Mouse (Mus musculus) megakaryocyte, embryonic 14.5 days (primary cell): ENCODE data around the gene Tmem181a. TPM values are rescaled to one million over a fixed set of nuclear protein-coding genes. Genes with fewer than 3 reads are reported as not detected.
A peak's percentile ranks its signal among the peaks of the same experiment; 100 is the strongest.
"Not testable (repeated sequence)": the region's sequence is repeated elsewhere in the genome, so short reads cannot be mapped to it uniquely, and the experiment has no call there.

ENCODE experiments used
- H3K27me3 ChIP-seq: replicated peaks from 2 replicates; pipeline ENCODE3; 2012; ENCODE audit warnings: inconsistent platforms
- H3K36me3 ChIP-seq: replicated peaks from 2 replicates; pipeline ENCODE3; 2012; ENCODE audit warnings: low read length, inconsistent platforms, mixed read lengths
- H3K4me1 ChIP-seq: 2 replicates; pipeline ENCODE4 v1.6.1; 2012; ENCODE audit warnings: inconsistent platforms
- H3K4me3 ChIP-seq: replicated peaks from 2 replicates; pipeline ENCODE3; 2012; ENCODE audit warnings: moderate library complexity, mild to moderate bottlenecking, inconsistent platforms
- H3K9me3 ChIP-seq: 2 replicates; pipeline ENCODE4 v1.6.1; 2012; ENCODE audit warnings: inconsistent platforms
- polyA plus RNA-seq: library from polyadenylated mRNA; stranded (reverse); fragments of >175 nt; gene quantifications from 2 replicates; pipeline ENCODE4 v1.2.3, GENCODE M21; 2012; ENCODE audit warnings: low replicate concordance; ENCODE audit not compliant: insufficient read depth

Gene Tmem181a
- polyA plus RNA-seq, 1 experiment: 3.6 TPM

GRCm38 (mm10) chr17:6286169-6286568 is 29.5 kb downstream of the Tmem181a start:
- not testable (repeated sequence) for H3K4me1 ChIP-seq, H3K4me3 ChIP-seq, H3K36me3 ChIP-seq, H3K27me3 ChIP-seq, H3K9me3 ChIP-seq

GRCm38 (mm10) chr17:6289045-6289444 is 32.4 kb downstream of the Tmem181a start:
- H3K36me3 ChIP-seq, H3K4me1 ChIP-seq, H3K27me3 ChIP-seq, H3K9me3 ChIP-seq, H3K4me3 ChIP-seq: not testable (repeated sequence)

- not testable (repeated sequence) for H3K4me1 ChIP-seq, H3K36me3 ChIP-seq, H3K27me3 ChIP-seq, H3K4me3 ChIP-seq, H3K9me3 ChIP-seq
These were observed 37.2 kb downstream of the Tmem181a start for GRCm38 (mm10) chr17:6293882-6294281.

GRCm38 (mm10) chr17:6297060-6297795 is 40.6 kb downstream of the Tmem181a start:
- H3K4me1 ChIP-seq, H3K36me3 ChIP-seq, H3K4me3 ChIP-seq, H3K9me3 ChIP-seq, H3K27me3 ChIP-seq: not testable (repeated sequence)

- not testable (repeated sequence) for H3K4me3 ChIP-seq, H3K4me1 ChIP-seq, H3K36me3 ChIP-seq, H3K9me3 ChIP-seq, H3K27me3 ChIP-seq
These were observed 43.7 kb downstream of the Tmem181a start for GRCm38 (mm10) chr17:6300190-6300863.

GRCm38 (mm10) chr17:6304891-6305290 is 48.2 kb downstream of the Tmem181a start:
- not testable (repeated sequence) for H3K27me3 ChIP-seq, H3K4me1 ChIP-seq, H3K36me3 ChIP-seq, H3K9me3 ChIP-seq, H3K4me3 ChIP-seq

- not testable (repeated sequence) for H3K4me1 ChIP-seq, H3K9me3 ChIP-seq, H3K4me3 ChIP-seq, H3K27me3 ChIP-seq, H3K36me3 ChIP-seq
These were observed 49.1 kb downstream of the Tmem181a start for GRCm38 (mm10) chr17:6305656-6306270.

- not testable (repeated sequence) for H3K4me3 ChIP-seq, H3K4me1 ChIP-seq, H3K36me3 ChIP-seq, H3K27me3 ChIP-seq, H3K9me3 ChIP-seq
These were observed 49.8 kb downstream of the Tmem181a start for GRCm38 (mm10) chr17:6306503-6306902.

- not testable (repeated sequence) for H3K27me3 ChIP-seq, H3K4me1 ChIP-seq, H3K4me3 ChIP-seq, H3K36me3 ChIP-seq, H3K9me3 ChIP-seq
These were observed 55.1 kb downstream of the Tmem181a start for GRCm38 (mm10) chr17:6311716-6312115.

GRCm38 (mm10) chr17:6312755-6313154 is 56.1 kb downstream of the Tmem181a start:
- H3K27me3 ChIP-seq, H3K9me3 ChIP-seq, H3K4me3 ChIP-seq, H3K36me3 ChIP-seq, H3K4me1 ChIP-seq: not testable (repeated sequence)

GRCm38 (mm10) chr17:6314493-6314892 is 57.8 kb downstream of the Tmem181a start:
- H3K36me3 ChIP-seq, H3K9me3 ChIP-seq, H3K27me3 ChIP-seq, H3K4me3 ChIP-seq, H3K4me1 ChIP-seq: not testable (repeated sequence)

GRCm38 (mm10) chr17:6315706-6316105 is 59.0 kb downstream of the Tmem181a start:
- not testable (repeated sequence) for H3K4me3 ChIP-seq, H3K4me1 ChIP-seq, H3K9me3 ChIP-seq, H3K27me3 ChIP-seq, H3K36me3 ChIP-seq

GRCm38 (mm10) chr17:6316379-6317126 is 59.9 kb downstream of the Tmem181a start:
- not testable (repeated sequence) for H3K9me3 ChIP-seq, H3K36me3 ChIP-seq, H3K4me1 ChIP-seq, H3K27me3 ChIP-seq
- peak overlapping the region; percentile 88 for H3K4me3 ChIP-seq

GRCm38 (mm10) chr17:6317339-6317985 is 60.8 kb downstream of the Tmem181a start, which contains the start of gene Dynlt1a:
Dynlt1a (minus strand) TSS chr17:6317500.
- not testable (repeated sequence) for H3K27me3 ChIP-seq, H3K9me3 ChIP-seq, H3K4me1 ChIP-seq, H3K36me3 ChIP-seq
- H3K4me3 ChIP-seq: peak within 1 kb of the TSS; percentile 88

GRCm38 (mm10) chr17:6321081-6321777 is 64.6 kb downstream of the Tmem181a start:
- not testable (repeated sequence) for H3K27me3 ChIP-seq, H3K4me1 ChIP-seq, H3K9me3 ChIP-seq, H3K36me3 ChIP-seq, H3K4me3 ChIP-seq
